Mouse (Mus musculus) kidney, postnatal 0 days (tissue): ENCODE measurements at regions not wholly inside any gene's neighbourhood (a gene's known extent, or its start where the extent isn't known, plus 50 kb on each side); places are given as distances from the start of the nearest gene placed in this dataset.

ENCODE experiments used
- ATAC-seq: fragments of 200-750 bp; cut with Nextera tagmentation; replicated peaks from 2 replicates; pipeline ENCODE4 v1.8.0; 2017; ENCODE audit warnings: low read depth, moderate number of reproducible peaks, moderate TSS enrichment, moderate library complexity; ENCODE audit not compliant: low FRiP score
- DNase-seq: peaks from one replicate; pipeline ENCODE4 v3.0.0-alpha.2; 2016; ENCODE audit warnings: low spot score
- H3K27ac ChIP-seq: fragments of 300-500 bp; sonication (generic); 2 replicates; pipeline ENCODE4 v1.5.1; 2014; ENCODE audit warnings: mild to moderate bottlenecking
- H3K27me3 ChIP-seq: fragments of 300-500 bp; sonication (generic); 2 replicates; pipeline ENCODE4 v1.6.1; 2014; ENCODE audit warnings: low read length, mixed read lengths; ENCODE audit not compliant: insufficient read depth
- H3K36me3 ChIP-seq: fragments of 300-500 bp; sonication (generic); 2 replicates; pipeline ENCODE4 v1.6.1; 2014; ENCODE audit warnings: low read length, mixed read lengths; ENCODE audit not compliant: insufficient read depth
- H3K4me1 ChIP-seq: fragments of 300-500 bp; sonication (generic); replicated peaks from 2 replicates; pipeline ENCODE4 v1.6.1; 2014; ENCODE audit warnings: antibody characterized with exemption, low read length, mixed read lengths; ENCODE audit not compliant: insufficient read depth
- H3K4me2 ChIP-seq: fragments of 300-500 bp; sonication (generic); 2 replicates; pipeline ENCODE4 v1.6.1; 2014; ENCODE audit warnings: mild to moderate bottlenecking, low read length, moderate library complexity, mixed read lengths
- H3K4me3 ChIP-seq: fragments of 300-500 bp; sonication (generic); replicated peaks from 2 replicates; pipeline ENCODE4 v1.5.1; 2014; ENCODE audit warnings: low read depth, low read length
- H3K9ac ChIP-seq: fragments of 300-500 bp; sonication (generic); 2 replicates; pipeline ENCODE4 v1.6.1; 2014; ENCODE audit warnings: low read depth, low read length
- H3K9me3 ChIP-seq: fragments of 300-500 bp; sonication (generic); replicated peaks from 2 replicates; pipeline ENCODE4 v1.6.1; 2016; ENCODE audit warnings: low read length, inconsistent platforms, mixed read lengths
- CTCF ChIP-seq: IDR thresholded peaks from 2 replicates; pipeline ENCODE4 v1.5.1; 2016; ENCODE audit warnings: antibody characterized with exemption, low read depth, mild to moderate bottlenecking, moderate library complexity
- WGBS: fragments of 180-500 bp; shearing (Covaris S2); extraction: QIAGEN DNeasy Blood & Tissue Kit; methylation state at CpG from one replicate; pipeline ENCODE4 v1.1.7; 2014; 5-methylcytosine and 5-hydroxymethylcytosine counted together

DNA sequence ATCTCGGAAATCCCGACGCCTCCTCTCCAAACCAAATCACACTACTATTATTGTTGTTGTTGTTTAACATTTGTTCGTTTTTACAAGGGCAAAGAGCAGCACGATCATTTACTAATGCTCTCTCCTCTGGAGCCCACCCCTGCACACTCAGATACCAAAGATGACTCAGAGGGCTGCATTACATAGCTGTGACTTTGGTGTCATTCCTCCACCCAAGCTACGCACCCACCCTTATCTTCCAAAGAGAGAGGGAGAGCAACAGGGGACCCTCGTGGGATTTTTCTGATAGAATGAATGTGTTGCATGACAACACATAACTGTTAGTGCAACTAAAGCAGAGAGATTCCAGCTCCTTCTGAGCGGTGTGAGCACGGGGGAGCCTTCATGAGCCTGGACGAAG lies 50.8 kb upstream of the Tspan2 start:
- Histone ChIP-seq H3K4me3 (no peak overlapping the region), H3K9me3 (no peaks in the 10 kb centered on the region), H3K4me2 (no peak overlapping the region), H3K4me1 (no peaks in the 10 kb centered on the region), H3K9ac (no peak overlapping the region), H3K27ac (no peak overlapping the region), H3K27me3 (no peaks in the 10 kb centered on the region), H3K36me3 (no peaks in the 10 kb centered on the region)
- no peak for DNase-seq
- 83% methylated on average over 10 of the region's 10 CpGs for WGBS
- TF ChIP-seq CTCF, result no peak
- ATAC-seq, result no peak
